Mouse (Mus musculus) liver (tissue): Measurements from ENCODE around the gene Rps6kl1.

Experiments
- DNase-seq: peaks from one replicate; pipeline ENCODE4 v3.0.0-alpha.2; 2020; ENCODE audit warnings: mixed read lengths

Gene Rps6kl1

GRCm38 (mm10) chr12:85135513-85136470 is 15.3 kb downstream of the Rps6kl1 start:
- DNase-seq, result no peak

GRCm38 (mm10) chr12:85134043-85134794 is 16.8 kb downstream of the Rps6kl1 start:
- DNase-seq, result no peak

DNA sequence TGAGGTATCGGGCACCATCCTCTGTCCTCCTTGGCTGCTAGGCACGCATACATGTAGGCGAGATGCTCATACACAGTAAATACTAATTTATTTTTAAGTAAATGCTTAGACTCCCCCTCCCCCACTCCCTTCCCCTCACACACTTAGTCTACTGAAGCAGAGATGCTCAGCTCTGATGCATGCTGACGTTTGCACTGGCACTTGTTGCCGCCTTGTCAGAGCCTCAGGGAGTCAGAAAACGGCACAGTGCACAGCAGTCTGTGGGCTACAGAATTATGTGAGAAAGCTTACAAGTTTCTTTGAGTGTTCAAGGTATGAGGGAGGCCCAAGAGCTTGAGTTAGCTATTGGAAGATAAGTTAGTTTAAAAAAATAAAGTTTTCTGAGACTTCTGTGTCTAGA is 19.7 kb downstream of the Rps6kl1 start:
- DNase-seq, result no peak

- DNase-seq, result no peak
Measured at GRCm38 (mm10) chr12:85129426-85129978, 21.6 kb downstream of the Rps6kl1 start.

GRCm38 (mm10) chr12:85126986-85127603 is 24.0 kb downstream of the Rps6kl1 start:
- no peak for DNase-seq

- DNase-seq, result no peak
Measured at GRCm38 (mm10) chr12:85124751-85125150, 26.3 kb downstream of the Rps6kl1 start.

DNA sequence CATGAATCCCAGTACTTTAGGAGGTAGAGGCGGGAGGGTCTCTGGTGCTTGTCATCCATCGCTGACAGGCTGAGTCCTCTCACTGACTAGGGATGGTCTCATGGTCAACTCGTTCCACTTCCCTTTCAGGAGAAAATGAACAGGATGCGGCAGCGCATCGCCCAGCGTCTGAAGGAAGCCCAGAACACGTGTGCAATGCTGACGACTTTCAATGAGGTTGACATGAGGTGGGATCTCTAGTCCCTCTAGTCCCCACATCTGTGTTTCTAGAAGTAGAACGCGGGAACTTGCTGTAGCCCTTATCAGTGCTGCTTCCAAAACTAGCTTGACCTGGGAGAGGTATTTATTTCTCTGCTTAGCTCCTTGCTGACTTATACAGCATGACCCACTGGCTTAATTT is 27.4 kb downstream of the Rps6kl1 start:
- DNase-seq, result no peak

- no peak for DNase-seq
Measured at GRCm38 (mm10) chr12:85123108-85123530, 27.9 kb downstream of the Rps6kl1 start.

DNA sequence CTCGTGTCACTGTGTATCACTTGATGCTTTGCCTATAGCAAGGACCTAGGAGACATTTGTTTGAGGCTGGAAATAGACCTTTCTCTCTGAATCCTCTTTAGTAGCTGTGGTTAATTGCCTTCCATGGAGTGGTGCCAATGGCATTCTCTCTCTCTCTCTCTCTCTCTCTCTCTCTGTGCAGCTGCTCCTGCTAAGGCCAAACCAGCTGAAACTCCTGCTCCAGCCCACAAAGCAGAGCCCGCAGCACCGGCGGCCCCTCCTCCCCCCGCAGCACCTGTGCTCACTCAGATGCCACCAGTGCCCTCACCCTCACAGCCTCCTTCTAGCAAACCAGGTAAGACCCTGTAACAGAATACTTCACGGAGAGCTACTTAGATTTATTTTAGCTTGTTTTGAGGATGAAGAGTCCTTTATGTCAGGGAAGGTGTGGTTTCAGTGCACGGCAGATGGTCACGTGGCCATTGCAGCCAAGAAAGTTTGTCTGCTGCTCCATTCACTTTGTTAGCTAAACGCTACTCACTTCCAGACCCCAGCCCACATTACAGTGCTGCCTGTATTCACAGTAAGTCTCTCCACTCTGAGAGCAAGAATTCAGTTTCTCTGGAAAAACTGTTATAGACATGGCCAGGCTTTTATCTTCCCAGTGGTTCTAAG is 29.1 kb downstream of the Rps6kl1 start:
- no peak for DNase-seq

- no peak for DNase-seq
Measured at GRCm38 (mm10) chr12:85115678-85116077, 35.4 kb downstream of the Rps6kl1 start.

DNA sequence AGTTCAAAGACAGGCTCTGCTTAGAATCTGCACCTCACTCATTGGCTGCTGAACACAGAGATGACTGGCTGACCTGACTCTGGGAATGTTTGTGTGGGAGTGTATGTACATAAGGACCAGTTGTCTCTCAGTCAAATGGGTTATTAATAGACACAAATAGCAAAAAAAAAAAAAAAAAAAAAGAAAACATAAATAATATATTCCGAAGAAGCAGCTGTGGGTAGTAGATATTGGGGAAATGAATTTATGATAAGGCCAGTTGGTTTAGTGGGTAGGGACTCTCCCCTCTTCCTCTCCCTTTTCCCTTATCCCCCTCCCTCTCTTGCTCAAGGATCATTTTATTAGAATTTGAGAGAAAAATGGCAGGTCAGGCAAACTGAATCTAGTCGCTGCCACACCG is 37.1 kb downstream of the Rps6kl1 start:
- no peak for DNase-seq

DNA sequence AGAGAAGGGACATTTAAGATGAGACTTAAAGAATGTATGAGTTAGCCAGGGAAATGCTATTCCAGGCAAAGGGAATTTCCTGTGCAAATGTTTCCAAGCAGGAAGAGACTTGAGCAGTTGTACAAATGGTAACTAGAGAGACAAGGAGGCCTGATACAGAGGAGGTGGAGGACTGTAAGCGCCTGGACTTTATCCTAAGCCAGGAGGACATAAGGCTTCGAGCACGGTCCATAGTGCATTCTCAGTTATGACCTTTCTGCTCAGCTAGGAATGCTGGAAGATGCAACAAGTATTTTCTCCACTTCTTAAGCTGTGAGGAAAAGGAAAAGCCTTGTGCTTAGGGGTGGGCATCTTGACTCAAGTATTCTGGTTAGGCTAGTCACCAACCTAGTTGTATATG is 37.7 kb downstream of the Rps6kl1 start:
- DNase-seq, result no peak

DNA sequence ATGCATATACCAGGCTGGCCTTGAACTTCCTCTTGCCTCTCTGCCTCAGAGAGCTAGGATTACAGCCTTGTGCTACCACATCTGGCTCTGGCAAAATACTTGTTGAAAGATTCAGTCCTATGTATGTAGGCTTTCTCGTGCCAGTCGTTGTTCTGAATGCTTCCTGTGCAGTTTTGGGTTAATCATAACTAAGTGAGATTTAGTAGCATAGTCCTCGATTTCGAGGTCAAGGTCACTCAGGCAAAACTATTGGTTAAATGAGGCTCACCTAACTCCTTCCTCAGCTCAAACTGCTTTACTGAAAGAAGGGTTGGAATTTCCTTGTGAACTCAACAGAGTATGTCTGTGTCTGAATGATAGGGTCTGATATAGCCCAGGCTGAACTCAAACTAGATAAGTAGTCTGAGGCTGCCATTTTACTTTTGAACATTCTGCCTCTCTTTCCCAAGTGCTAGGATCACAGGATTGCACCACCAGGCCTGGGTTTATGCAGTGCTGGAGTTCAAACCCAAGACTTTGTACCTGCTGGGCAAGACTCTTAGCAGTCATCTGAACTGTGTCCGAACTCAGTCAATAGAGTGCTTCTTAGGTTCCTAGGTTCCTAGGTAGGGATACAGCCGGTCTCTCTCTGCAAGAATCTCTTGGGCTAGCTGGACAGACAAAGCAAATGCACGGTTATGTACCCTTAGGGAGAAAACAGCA is 38.4 kb downstream of the Rps6kl1 start:
- no peak for DNase-seq

GRCm38 (mm10) chr12:85110698-85111592 is 40.1 kb downstream of the Rps6kl1 start, which contains the start of the genes Prox2 and Dlst:
Gene Prox2 (minus strand): TSS chr12:85110759.
Gene Dlst (plus strand): TSS chr12:85110833.
- peak; percentile 92 for DNase-seq

GRCm38 (mm10) chr12:85110011-85110697 is 40.9 kb downstream of the Rps6kl1 start:
- peak; percentile 64 for DNase-seq

GRCm38 (mm10) chr12:85109426-85109825 is 41.6 kb downstream of the Rps6kl1 start:
- no peak for DNase-seq

- no peak for DNase-seq
Measured at GRCm38 (mm10) chr12:85108643-85109042, 42.4 kb downstream of the Rps6kl1 start.

DNA sequence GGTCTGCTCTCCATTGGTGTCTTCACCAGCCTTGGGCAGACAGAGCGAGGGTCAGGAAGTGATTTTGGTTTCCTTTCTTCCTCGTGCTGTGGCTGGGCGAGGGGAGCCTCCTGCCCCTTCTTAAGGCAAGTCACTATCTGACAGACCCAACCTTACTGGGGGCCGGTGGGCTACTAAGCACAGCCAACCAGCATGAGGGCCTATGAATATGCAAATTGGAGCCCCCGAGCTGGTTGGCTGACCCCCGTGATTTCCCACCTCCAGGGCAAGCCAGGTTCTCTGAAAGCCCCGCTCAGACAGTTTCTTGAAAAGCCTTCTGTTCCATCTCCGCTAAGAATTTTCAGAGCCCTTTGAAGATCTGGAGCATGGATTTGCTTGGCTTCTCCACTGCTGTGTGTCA is 44.8 kb downstream of the Rps6kl1 start:
- DNase-seq, result no peak

DNA sequence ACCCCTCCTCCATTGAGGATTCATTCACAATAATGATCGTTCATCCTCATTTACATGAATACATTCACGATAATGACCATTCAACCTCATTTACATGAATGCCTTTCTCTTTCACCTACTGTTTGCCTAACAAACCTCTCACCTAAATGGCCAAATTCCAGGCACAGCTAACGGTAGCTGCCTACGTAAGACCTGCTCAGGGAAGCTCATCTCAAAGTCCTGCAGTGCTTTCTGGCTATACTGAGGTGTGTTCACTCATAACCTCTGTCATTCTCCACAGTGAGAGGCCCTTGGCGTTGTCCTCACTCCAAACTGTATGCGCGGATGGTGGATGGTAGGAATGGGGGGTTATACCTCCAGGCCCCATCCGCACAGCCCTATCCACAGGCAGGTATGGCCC is 46.3 kb downstream of the Rps6kl1 start:
- no peak for DNase-seq

GRCm38 (mm10) chr12:85103096-85103495 is 48.0 kb downstream of the Rps6kl1 start:
- DNase-seq, result no peak
